Mouse (Mus musculus) kidney, adult 2 months (tissue): ENCODE data around the gene Pbdc1.

ENCODE experiments used
- CTCF ChIP-seq: fragments of 200-500 bp; conservative IDR thresholded peaks from 2 replicates; pipeline ENCODE4 v1.5.1; 2011; ENCODE audit warnings: low read depth, mild to moderate bottlenecking, control low read depth, low read length, moderate library complexity, mixed read lengths; ENCODE audit not compliant: insufficient read depth, insufficient read length
- POLR2A ChIP-seq: fragments of 200-500 bp; IDR thresholded peaks from one replicate; pipeline ENCODE4 v1.6.1; 2011; ENCODE audit warnings: low read depth, low read length, control low read depth

- TF ChIP-seq POLR2A (no peak), CTCF (peak; percentile 33)
Measured at GRCm38 (mm10) chrX:105069671-105070503, 9.7 kb upstream of the Pbdc1 start.
